Mouse (Mus musculus): ENCODE measurements at regions not wholly inside any gene's neighbourhood (a gene's known extent, or its start where the extent isn't known, plus 50 kb on each side); places are given as distances from the start of the nearest gene placed in this dataset.

DNA sequence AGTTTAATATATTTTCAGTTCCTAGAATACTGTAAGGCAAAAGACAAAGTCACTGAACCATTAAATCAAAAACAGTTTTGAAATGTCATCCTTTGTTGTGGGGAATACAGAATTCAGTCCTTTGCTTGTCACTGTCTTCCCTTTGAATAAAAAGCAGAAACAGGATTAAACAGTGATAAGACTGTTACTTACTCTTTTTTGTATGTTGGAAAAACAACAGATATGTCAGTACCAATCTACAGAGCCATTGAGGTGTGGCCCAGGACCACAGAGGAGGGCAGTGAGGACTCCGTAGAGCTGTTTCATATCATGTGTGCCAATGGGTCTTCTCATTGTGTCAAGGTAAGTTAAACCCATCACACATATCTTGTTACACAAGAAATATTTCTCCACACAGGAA, 55.6 kb upstream of the Mbnl1 start:
- Histone ChIP-seq H3K4me3 (replicated peaks; ENCODE audit: insufficient read depth, low read depth, low read length) (no peak overlapping the region), H3K27ac (ENCODE audit: insufficient read depth, low read length) (no peak overlapping the region), H3K4me1 (ENCODE audit: control insufficient read depth, insufficient read depth, low read length) (no peaks in the 10 kb centered on the region), H3K27me3 (ENCODE audit: control insufficient read depth, insufficient read depth, low read length) (no peaks in the 10 kb centered on the region)
- TF ChIP-seq POLR2A (IDR thresholded peaks at IDR 0.05; ENCODE audit: borderline replicate concordance, insufficient read depth, low read length): no peak
- no peak for TF ChIP-seq CTCF (IDR thresholded peaks at IDR 0.05; ENCODE audit: borderline replicate concordance, insufficient read depth, low read depth, low read length)
- DNase-seq: no peak
- 67% methylated on average over 1 of the region's 1 CpGs for WGBS

- TF ChIP-seq POLR2A (IDR thresholded peaks at IDR 0.05; ENCODE audit: borderline replicate concordance, insufficient read depth, low read length) (no peak), CTCF (IDR thresholded peaks at IDR 0.05; ENCODE audit: borderline replicate concordance, insufficient read depth, low read depth, low read length) (no peak)
- no peak overlapping the region for H3K27ac ChIP-seq (ENCODE audit: insufficient read depth, low read length)
- no peak for DNase-seq
Observed at GRCm38 (mm10) chr3:60418652-60419051, 54.0 kb upstream of the Mbnl1 start.

GRCm38 (mm10) chr3:60419216-60419615, 53.4 kb upstream of the Mbnl1 start:
- Histone ChIP-seq H3K4me3 (replicated peaks; ENCODE audit: insufficient read depth, low read depth, low read length) (no peak overlapping the region), H3K4me1 (ENCODE audit: control insufficient read depth, insufficient read depth, low read length) (no peaks in the 10 kb centered on the region), H3K27ac (ENCODE audit: insufficient read depth, low read length) (no peak overlapping the region), H3K27me3 (ENCODE audit: control insufficient read depth, insufficient read depth, low read length) (no peaks in the 10 kb centered on the region)
- WGBS: 94% methylated on average over 3 of the region's 3 CpGs
- DNase-seq: no peak
- TF ChIP-seq POLR2A (IDR thresholded peaks at IDR 0.05; ENCODE audit: borderline replicate concordance, insufficient read depth, low read length): no peak
- TF ChIP-seq CTCF (IDR thresholded peaks at IDR 0.05; ENCODE audit: borderline replicate concordance, insufficient read depth, low read depth, low read length): no peak

More at GRCm38 (mm10) chr3:60418652-60419051, 54.0 kb upstream of the Mbnl1 start:
- Histone ChIP-seq H3K4me3 (replicated peaks; ENCODE audit: insufficient read depth, low read depth, low read length) (no peak overlapping the region), H3K4me1 (ENCODE audit: control insufficient read depth, insufficient read depth, low read length) (no peaks in the 10 kb centered on the region), H3K27me3 (ENCODE audit: control insufficient read depth, insufficient read depth, low read length) (no peaks in the 10 kb centered on the region)
